Mouse (Mus musculus): ENCODE measurements around the gene Coasy. TPM values are rescaled to one million over a fixed set of nuclear protein-coding genes. Genes with fewer than 3 reads are reported as not detected.
"Not testable (repeated sequence)": the region's sequence is repeated elsewhere in the genome, so short reads cannot be mapped to it uniquely, and the experiment has no call there.

Gene Coasy
- total RNA-seq, 2 experiments from 2014 or later, result 22.5 to 24.1 TPM

- Histone ChIP-seq H3K4me3 (no peak overlapping the region), H3K27ac (no peak overlapping the region)
- DNase-seq (ENCODE audit: extremely low spot score in 1 of 2, low spot score in 2 of 2), result no peak
- TF ChIP-seq CTCF (IDR thresholded peaks at IDR 0.05), result no peak
- intact Hi-C loops (cut with DNase I), result no loop called here
These were observed 15.9 kb downstream of the Coasy start for GRCm38 (mm10) chr11:101098231-101098630.

GRCm38 (mm10) chr11:101103011-101103410 is 20.6 kb downstream of the Coasy start:
- TF ChIP-seq CTCF (IDR thresholded peaks at IDR 0.05), result no peak
- H3K27ac ChIP-seq, result no peak overlapping the region
- intact Hi-C loops (cut with DNase I), result no loop called here

GRCm38 (mm10) chr11:101109351-101109750 is 27.0 kb downstream of the Coasy start:
- H3K4me3 ChIP-seq, result no peak overlapping the region
- no peak overlapping the region for H3K27ac ChIP-seq
- DNase-seq (ENCODE audit: extremely low spot score in 1 of 2, low spot score in 2 of 2), result no peak
- intact Hi-C loops (cut with DNase I), result no loop called here
- TF ChIP-seq CTCF (IDR thresholded peaks at IDR 0.05), result no peak

More at GRCm38 (mm10) chr11:101103011-101103410, 20.6 kb downstream of the Coasy start:
- DNase-seq (ENCODE audit: extremely low spot score in 1 of 2, low spot score in 2 of 2), result no peak
- no peak overlapping the region for H3K4me3 ChIP-seq

GRCm38 (mm10) chr11:101110708-101111107 is 28.3 kb downstream of the Coasy start:
- DNase-seq (ENCODE audit: extremely low spot score in 1 of 2, low spot score in 2 of 2), result no peak
- intact Hi-C loops (cut with DNase I), result no loop called here
- Histone ChIP-seq H3K4me3 (no peak overlapping the region), H3K27ac (no peak overlapping the region)
- TF ChIP-seq CTCF (IDR thresholded peaks at IDR 0.05), result no peak

- no peak for TF ChIP-seq CTCF (IDR thresholded peaks at IDR 0.05)
- H3K4me3 ChIP-seq, result no peak overlapping the region
- H3K27ac ChIP-seq, result no peak overlapping the region
- intact Hi-C loops (cut with DNase I), result no loop called here
- DNase-seq (ENCODE audit: extremely low spot score in 1 of 2, low spot score in 2 of 2), result no peak
These were observed 28.8 kb downstream of the Coasy start for GRCm38 (mm10) chr11:101111178-101111577.

- no peak for TF ChIP-seq CTCF (IDR thresholded peaks at IDR 0.05)
- H3K27ac ChIP-seq, result no peak overlapping the region
- H3K4me3 ChIP-seq, result no peak overlapping the region
- DNase-seq (ENCODE audit: extremely low spot score in 1 of 2, low spot score in 2 of 2), result no peak
- intact Hi-C loops (cut with DNase I), result no loop called here
These were observed 29.8 kb downstream of the Coasy start for GRCm38 (mm10) chr11:101112186-101112585.

- Histone ChIP-seq H3K27ac (peak overlapping the region; percentile 33; the same call in 1 of the 2 replicates), H3K4me3 (no peak overlapping the region)
- DNase-seq (ENCODE audit: extremely low spot score in 1 of 2, low spot score in 2 of 2), result no peak
- intact Hi-C loops (cut with DNase I), result no loop called here
- TF ChIP-seq CTCF (IDR thresholded peaks at IDR 0.05), result no peak
These were observed 33.2 kb downstream of the Coasy start for GRCm38 (mm10) chr11:101115564-101115963.

GRCm38 (mm10) chr11:101118105-101118504 is 35.7 kb downstream of the Coasy start:
- Histone ChIP-seq H3K4me3 (peak overlapping the region; percentile 97), H3K27ac (no peak overlapping the region)
- DNase-seq (ENCODE audit: extremely low spot score in 1 of 2, low spot score in 2 of 2), result no peak
- intact Hi-C loops (cut with DNase I), result no loop called here
- TF ChIP-seq CTCF (IDR thresholded peaks at IDR 0.05), result no peak

GRCm38 (mm10) chr11:101119131-101119760 is 36.9 kb downstream of the Coasy start:
- TF ChIP-seq CTCF (IDR thresholded peaks at IDR 0.05), result peak; percentile 22
- intact Hi-C loops (cut with DNase I), result no loop called here

GRCm38 (mm10) chr11:101119761-101120544 is 37.6 kb downstream of the Coasy start, which contains the start of the genes Retreg3 and Tubg1:
Gene Retreg3, minus strand, starts transcription at chr11:101119893.
Gene Tubg1, plus strand, starts transcription at chr11:101119938.
- Histone ChIP-seq H3K4me3 (peak within 1 kb of the TSS; percentile 97), H3K27ac (peak within 1 kb of the TSS; percentile 97)
- TF ChIP-seq CTCF (IDR thresholded peaks at IDR 0.05), result no peak; the same call in 1 of the 2 replicates
- intact Hi-C loops (cut with DNase I), result loop anchor here (1.0 kb wide), 1 partner anchor 51 kb away; the partner anchor contains the start of gene Plekhh3
- DNase-seq (ENCODE audit: extremely low spot score in 1 of 2, low spot score in 2 of 2), result peak; percentile 99 to 100

More at GRCm38 (mm10) chr11:101119131-101119760, 36.9 kb downstream of the Coasy start:
- Histone ChIP-seq H3K27ac (peak overlapping the region; percentile 97), H3K4me3 (peak overlapping the region; percentile 97)
- DNase-seq (ENCODE audit: extremely low spot score in 1 of 2, low spot score in 2 of 2), result no peak

- no peak for TF ChIP-seq CTCF (IDR thresholded peaks at IDR 0.05)
- intact Hi-C loops (cut with DNase I), result loop anchor here (1.0 kb wide), 1 partner anchor 51 kb away; the partner anchor contains the start of gene Plekhh3
- H3K27ac ChIP-seq, result peak overlapping the region; percentile 88
- peak overlapping the region; percentile 97 for H3K4me3 ChIP-seq
- DNase-seq (ENCODE audit: extremely low spot score in 1 of 2, low spot score in 2 of 2), result no peak
These were observed 38.3 kb downstream of the Coasy start for GRCm38 (mm10) chr11:101120545-101121188.

- H3K4me3 ChIP-seq; DNase-seq (ENCODE audit: extremely low spot score in 1 of 2, low spot score in 2 of 2); H3K27ac ChIP-seq; intact Hi-C loops (cut with DNase I): not testable (repeated sequence)
These were observed 42.1 kb downstream of the Coasy start for GRCm38 (mm10) chr11:101124494-101124893.

- H3K27ac ChIP-seq; H3K4me3 ChIP-seq; DNase-seq (ENCODE audit: extremely low spot score in 1 of 2, low spot score in 2 of 2); intact Hi-C loops (cut with DNase I): not testable (repeated sequence)
These were observed 42.6 kb downstream of the Coasy start for GRCm38 (mm10) chr11:101125008-101125407.
